Mouse (Mus musculus): ENCODE results near the gene Rnase11.

Rnase11 gene

GRCm38 (mm10) chr14:51008781-51009180, 41.2 kb downstream of the Rnase11 start:
- DNase-seq (ENCODE audit: low spot score) = no peak

GRCm38 (mm10) chr14:51007914-51008713, 41.8 kb downstream of the Rnase11 start:
- DNase-seq (ENCODE audit: low spot score) = no peak

- DNase-seq (ENCODE audit: low spot score) = no peak
Observed at GRCm38 (mm10) chr14:51007152-51007801, 42.7 kb downstream of the Rnase11 start, which contains the start of gene Rnase10. TSS of gene Rnase10 (plus strand) at chr14:51007751.
